Mouse (Mus musculus) thymus, adult 2 months (tissue): Measurements from ENCODE around the gene Tmem50a.

Experiments used
- CTCF ChIP-seq: fragments of 200-500 bp; IDR thresholded peaks from 2 replicates; pipeline ENCODE4 v1.5.1; 2012; ENCODE audit warnings: mild to moderate bottlenecking, control low read depth, low read length, moderate library complexity, borderline replicate concordance; ENCODE audit not compliant: control insufficient read depth, poor library complexity, insufficient read depth; ENCODE audit errors: extremely low read depth
- POLR2A ChIP-seq: fragments of 200-500 bp; IDR thresholded peaks from 2 replicates; pipeline ENCODE4 v1.6.1; 2012; ENCODE audit warnings: mild to moderate bottlenecking, low read length, control low read depth, moderate library complexity; ENCODE audit not compliant: control insufficient read depth, poor library complexity, insufficient read depth; ENCODE audit errors: extremely low read depth

GRCm38 (mm10) chr4:134939900-134940299 is 25.1 kb upstream of the Tmem50a start:
- TF ChIP-seq CTCF (no peak), POLR2A (no peak)
